Mouse (Mus musculus) left cerebral cortex, adult 11 months (tissue): ENCODE results near the gene Zdhhc16.

Experiments used
- DNase-seq: peaks from one replicate; pipeline ENCODE4 v3.0.0; 2022; ENCODE audit warnings: low spot score

Zdhhc16 gene

DNA sequence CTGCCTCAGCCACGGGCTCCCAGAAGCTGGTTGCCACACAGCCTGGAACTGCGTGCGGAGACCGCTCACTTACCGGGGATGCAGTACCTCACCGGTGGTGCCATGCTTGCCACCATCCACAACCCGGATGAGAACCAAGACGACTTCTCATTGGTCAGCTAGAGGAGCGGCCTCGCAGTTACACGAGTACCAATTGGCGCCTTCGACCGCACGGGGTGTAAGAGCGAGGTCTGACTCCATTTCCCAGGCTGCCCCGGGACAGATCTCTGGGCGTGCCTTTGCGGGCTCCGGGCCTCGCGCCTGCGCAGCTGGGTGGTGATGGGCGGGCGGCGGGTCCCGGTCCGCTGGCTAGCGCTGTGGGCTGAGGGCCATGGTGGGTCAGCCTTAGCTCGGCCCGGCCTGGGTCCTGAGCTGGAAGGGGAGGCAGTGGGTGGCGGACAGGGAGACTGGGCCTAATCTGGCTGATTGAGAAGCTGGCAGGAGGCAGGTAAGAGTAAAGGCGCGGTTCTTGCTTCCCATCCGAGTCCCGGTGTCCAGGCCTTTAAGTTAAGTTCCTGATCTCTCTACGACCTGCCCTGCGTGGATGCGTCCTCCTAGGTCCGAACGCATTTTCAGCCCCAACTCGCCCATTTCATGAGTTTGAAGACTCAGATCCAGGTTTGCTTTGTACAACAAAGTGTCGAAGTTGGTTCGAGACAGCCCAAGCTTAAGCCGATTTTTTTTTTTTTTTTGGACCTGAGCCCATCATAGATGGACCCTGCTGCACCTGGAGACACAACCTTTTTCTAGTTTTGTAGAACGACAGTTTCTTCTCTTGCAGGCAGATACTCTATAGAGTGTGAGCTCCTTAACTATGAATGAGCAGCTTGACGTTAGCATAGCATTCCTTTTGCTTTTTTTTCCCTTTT, at the start of gene Zdhhc16, which contains the start of gene Exosc1:
Gene Zdhhc16, plus strand, starts transcription at position 302 of the 908 bp plus-strand sequence.
Gene Exosc1, minus strand, starts transcription at position 245 of the 908 bp plus-strand sequence.
- DNase-seq = peak; percentile 99

- no peak for DNase-seq
Observed at GRCm38 (mm10) chr19:41883882-41884281, 49.4 kb upstream of the Zdhhc16 start.

GRCm38 (mm10) chr19:41888191-41888590, 45.1 kb upstream of the Zdhhc16 start:
- DNase-seq = no peak

DNA sequence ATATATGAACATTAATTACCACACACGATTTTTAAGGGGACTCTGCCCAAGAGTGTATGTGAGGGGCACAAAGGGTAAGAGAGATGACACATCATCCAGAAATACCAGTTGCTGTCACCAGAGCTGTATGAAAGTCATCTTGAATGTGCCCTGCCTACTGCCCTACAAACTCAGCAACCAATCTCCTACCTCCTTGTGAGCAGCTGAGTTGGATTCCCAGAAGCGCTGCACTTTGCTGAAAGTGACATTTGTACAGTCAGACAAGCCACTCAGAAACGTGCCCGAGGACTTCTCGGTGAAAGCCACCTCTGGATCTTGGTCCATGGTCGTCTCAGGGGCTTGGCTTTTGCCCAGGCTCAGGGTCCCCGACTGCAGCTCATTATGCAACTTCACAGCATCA, 38.3 kb upstream of the Zdhhc16 start:
- DNase-seq = no peak

GRCm38 (mm10) chr19:41895460-41896318, 37.6 kb upstream of the Zdhhc16 start, which contains the start of gene Rrp12:
Gene Rrp12 (minus strand): TSS chr19:41896173.
- peak; percentile 82 for DNase-seq

- no peak for DNase-seq
Observed at GRCm38 (mm10) chr19:41896319-41896711, 37.0 kb upstream of the Zdhhc16 start.

DNA sequence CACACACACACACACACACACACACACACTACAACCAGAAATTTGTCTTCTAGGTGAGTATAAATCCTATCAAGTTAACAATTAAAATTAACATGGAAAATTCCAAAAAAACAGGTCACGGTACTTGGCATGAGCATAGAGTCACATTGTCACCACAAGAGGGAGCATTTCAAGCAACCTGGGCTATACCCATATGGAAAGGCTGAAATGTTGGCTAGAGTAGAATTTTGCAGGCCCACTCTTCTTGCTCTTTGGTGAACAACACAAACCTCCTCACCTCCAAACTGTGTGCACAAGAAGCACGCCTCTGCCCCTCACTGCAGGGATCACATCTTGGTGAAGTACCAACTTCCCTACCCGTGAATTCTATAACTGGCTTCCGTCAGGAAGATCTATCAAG, 34.4 kb upstream of the Zdhhc16 start:
- no peak for DNase-seq

DNA sequence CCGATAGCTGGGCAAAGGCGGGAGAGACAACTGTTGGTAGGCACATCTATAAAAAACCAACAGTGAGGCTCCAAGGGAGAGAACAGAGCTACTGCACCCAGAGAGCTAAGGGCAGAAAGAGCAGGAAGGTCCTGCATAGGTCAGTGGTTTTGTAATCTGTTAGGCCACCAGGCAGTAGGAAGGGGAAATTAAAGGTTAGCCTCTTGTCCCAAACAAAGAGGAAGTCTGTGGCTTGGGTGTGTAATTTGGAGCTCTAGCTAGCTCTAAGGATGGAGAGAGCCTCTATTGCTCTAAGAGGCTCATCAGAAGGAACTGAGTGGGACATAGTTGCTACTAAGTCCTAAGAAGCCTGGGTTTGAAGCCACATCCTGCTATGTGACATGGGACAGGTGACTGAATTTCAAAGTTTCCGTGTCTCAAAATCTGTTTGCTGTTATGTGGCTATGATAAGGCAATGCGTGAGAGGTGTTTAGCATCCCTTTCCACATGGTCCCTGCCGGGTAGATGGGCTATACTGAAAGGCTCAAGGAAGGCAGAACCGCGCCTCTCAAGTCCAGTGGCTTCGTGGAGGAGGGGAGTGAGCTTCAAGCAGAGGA, 32.7 kb upstream of the Zdhhc16 start:
- DNase-seq = no peak

DNA sequence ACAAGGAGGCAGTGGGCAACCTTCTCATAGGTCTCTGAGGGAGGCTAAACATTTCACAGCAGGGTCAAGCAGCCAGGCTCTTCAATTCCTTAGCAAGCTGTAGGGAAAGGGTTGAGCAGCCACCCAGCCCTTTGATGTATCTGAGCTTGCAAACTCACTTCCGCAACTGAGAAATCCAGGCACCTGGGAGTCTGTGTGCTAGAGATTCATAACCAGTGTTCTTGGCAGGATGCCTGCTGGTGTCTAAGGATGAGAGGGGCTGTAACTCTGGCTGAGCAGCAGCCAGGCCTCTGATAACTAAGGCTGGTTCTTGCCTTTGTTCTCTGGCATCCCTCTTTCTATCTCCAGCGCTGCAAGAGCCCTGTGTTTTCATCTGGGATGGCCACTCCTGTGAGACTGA, 31.6 kb upstream of the Zdhhc16 start:
- no peak for DNase-seq

DNA sequence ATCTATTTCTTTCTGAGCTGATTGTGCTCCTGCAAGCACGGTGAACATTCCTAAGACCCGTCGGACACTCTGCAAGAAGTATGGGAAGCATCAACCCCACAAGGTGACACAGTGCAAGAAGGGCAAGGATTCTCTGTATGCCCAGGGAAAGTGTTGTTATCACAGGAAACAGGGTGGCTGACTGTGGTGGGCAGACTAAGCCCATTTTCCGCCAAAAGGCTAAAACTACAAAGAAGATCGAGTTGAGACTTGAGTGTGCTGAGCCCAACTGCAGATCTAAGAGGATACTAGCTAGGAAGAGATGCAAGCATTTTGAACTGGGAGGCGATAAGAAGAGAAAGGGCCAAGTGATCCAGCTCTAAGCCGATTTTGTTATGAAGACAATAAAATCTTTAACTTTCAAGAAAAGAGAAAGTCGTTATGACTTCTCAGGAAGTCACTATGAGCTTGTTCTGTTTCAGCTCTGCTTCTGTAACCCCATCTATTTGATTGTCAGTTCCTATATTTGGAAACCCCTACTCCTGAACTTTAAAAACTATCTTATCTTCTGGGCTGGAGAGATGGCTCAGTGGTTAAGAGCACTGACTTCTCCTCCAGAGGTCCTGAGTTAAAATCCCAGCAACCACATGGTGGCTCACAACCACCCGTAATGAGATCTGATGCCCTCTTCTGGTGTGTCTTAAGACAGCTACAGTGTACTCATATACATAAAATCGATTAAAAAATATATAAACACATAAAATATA, 30.3 kb upstream of the Zdhhc16 start:
- DNase-seq = no peak

- no peak for DNase-seq
Observed at GRCm38 (mm10) chr19:41905246-41905645, 28.0 kb upstream of the Zdhhc16 start.

DNA sequence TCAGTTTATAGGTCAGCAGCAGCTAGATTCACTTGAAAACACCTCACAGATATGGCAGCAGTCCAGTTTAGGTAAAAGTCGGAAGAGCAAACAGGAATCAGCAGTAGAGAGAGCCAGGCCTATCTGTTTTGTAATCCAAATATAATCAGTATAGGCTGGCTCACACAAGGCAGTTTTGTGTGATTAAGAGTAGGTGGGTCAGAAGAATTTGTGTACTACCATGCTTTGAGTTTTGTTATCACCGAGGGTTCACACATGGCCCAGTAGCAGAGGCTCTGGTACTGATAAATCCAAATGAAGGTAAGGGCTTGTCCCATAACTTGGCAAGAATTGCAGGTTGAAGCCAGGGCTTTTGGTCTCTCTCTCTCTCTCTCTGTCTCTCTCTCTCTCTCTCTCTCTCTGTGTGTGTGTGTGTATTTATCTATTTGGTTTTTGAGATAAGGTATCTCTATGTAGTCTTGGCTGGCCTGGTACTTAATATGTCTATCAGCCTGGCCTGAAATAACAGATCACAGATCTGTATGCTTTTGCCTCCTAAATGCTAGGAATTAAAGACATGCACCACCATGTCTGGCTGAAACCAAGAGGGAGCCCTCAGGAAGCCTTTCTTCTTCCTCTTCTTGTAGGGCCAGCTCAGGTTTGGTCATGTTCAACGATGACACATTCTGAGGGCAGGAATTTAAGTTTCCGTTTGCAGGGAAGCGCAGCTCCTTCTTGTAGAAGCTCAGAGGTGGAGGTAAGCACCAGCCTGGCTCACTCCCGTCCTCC, 26.8 kb upstream of the Zdhhc16 start:
- DNase-seq = no peak

GRCm38 (mm10) chr19:41907079-41907760, 26.1 kb upstream of the Zdhhc16 start:
- DNase-seq = no peak

GRCm38 (mm10) chr19:41908736-41909135, 24.5 kb upstream of the Zdhhc16 start:
- DNase-seq = no peak

- no peak for DNase-seq
Observed at GRCm38 (mm10) chr19:41910396-41910795, 22.9 kb upstream of the Zdhhc16 start.

DNA sequence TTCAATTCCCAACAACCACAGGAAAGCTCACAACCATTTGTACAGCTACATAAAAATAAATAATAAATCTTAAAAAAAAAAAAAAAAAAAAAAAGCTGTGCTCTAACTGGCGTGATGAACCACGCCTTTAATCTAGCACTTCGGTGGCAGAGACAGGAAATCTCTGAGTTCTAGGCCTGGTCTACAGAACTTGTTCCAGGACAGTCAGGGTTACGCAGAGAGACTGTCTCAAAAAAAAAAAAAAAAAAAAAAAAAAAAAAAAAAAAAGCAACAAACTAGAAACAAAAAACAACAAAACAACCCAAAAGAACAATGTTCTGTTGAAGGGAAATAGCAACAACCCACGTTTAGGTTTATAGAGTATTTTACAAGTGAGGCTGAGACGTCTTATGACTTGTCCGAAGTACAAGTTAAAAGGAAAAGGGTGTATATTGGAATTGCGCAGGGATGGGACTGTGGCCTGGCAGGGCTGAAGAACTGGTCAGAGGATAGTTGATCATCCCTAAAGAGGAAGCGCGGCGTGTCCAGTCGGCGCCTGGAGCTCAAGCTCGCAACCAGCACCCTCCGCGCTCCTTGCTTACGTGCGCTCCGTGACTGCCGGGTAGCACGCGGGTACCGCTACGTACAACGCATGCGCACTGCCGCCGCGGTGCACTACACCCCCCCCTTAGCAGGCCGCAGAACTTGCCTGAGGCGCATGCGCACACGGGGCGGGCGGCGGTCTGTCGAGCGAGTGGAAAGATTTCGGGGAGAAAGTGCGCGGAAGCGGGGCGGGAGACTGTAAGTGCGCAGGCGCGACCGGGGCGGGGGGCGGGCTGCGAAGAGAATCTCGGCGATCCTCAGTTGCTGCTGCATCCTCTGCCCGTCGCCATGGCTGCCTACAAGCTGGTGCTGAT, 21.9 kb upstream of the Zdhhc16 start, which contains the start of gene Pgam1:
Gene Pgam1, plus strand, starts transcription at position 746 of the 896 bp plus-strand sequence.
- DNase-seq = peak; percentile 92

DNA sequence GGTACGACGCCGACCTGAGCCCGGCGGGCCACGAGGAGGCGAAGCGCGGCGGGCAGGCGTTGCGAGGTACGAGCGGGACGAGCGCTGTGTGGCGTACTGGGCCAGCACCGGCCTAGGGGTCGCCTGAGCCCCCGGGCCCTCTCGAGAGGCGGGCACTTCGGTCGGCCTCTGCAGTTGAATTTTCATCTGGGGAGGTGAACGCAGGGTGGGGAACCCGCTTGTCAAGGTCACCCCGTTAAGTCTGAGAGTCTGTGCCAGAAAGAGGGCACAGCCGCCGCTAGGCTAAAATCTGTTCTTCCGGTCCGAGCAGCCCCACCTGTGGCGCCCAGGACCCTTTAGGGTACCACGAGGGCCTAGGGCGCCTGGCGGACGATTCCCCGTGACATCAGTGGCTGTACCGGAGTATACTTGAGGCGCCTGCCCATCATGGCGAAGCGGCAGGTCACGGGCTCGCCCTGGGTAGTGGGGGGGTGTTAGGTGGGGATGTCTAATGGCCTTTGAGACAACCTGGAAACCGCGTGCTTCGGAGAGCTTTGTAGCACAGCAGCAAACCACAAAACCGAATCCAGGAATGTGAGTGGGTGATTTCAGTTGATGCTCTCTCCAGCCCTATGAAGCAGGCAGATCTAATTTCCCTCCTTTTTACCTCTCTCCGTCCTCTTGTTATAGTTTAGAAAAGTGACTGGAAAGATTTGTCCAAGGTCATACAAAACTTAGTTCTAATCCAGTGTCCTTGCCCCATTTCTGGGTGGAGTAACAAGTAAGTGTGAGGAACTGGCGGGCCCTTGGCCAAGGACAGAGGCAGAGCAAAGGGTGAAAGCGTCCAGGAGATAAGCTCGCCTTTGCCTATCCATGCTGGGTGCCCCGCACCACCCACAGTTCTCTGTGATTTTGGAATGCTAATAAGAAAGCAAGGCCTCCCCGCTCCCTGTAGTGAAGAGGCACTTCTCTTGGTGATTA, 20.9 kb upstream of the Zdhhc16 start:
- DNase-seq = peak; percentile 23
